Mouse (Mus musculus): ENCODE measurements at regions not wholly inside any gene's neighbourhood (a gene's known extent, or its start where the extent isn't known, plus 50 kb on each side); places are given as distances from the start of the nearest gene placed in this dataset.

DNA sequence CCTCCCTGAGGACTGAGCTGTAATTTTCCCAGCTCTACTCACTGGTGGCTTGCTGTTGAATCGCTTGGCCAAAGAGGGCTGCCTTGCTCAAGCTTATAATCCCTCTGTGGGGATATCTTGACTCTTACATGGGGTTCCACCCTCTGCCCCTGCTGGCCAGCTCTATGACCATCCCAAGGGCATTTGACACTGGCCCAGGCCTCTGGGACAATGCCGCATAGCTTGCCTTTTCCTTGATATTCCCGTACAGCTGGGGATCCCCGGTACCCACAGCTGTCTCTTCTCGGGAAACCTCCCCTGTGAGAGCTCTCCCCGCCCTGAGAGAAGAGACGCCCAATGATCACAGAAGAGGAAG is 187.9 kb downstream of the Snx10 start:
- no peaks in the 10 kb centered on the region for H3K9me3 ChIP-seq (replicated peaks; ENCODE audit: low read length)
- H3K36me3 ChIP-seq (replicated peaks in 1 of 2; ENCODE audit: control insufficient read depth in 1 of 2, insufficient read depth in 1 of 2, low read length in 1 of 2): no peaks in the 10 kb centered on the region
- TF ChIP-seq KAT2A (IDR thresholded peaks at IDR 0.05; ENCODE audit: insufficient replicate concordance, low read length) (no peak), SMC3 (IDR thresholded peaks at IDR 0.05; ENCODE audit: low read depth, low read length) (no peak), ZNF384 (IDR thresholded peaks at IDR 0.05; ENCODE audit: low read depth, low read length) (no peak), SIN3A (IDR thresholded peaks at IDR 0.05; ENCODE audit: low read length) (no peak), GABPA (IDR thresholded peaks at IDR 0.05; ENCODE audit: insufficient replicate concordance, low read depth, low read length) (no peak), ZC3H11A (IDR thresholded peaks at IDR 0.05; ENCODE audit: low read depth, low read length) (no peak)
- no peak overlapping the region for H3K4me2 ChIP-seq (ENCODE audit: insufficient read depth, low read depth, poor library complexity, severe bottlenecking)
- in situ Hi-C loops (cut with MboI; ENCODE audit: low pct_ligation_motif_present, low pct_unique_long_range_greater_than_20kb, low sequenced_read_pairs) (no loop called here), dilution Hi-C loops (cut with MboI; ENCODE audit: extremely low pct_ligation_motif_present, extremely low pct_unique_long_range_greater_than_20kb, low sequenced_read_pairs) (no loop called here)
- H3K27me3 ChIP-seq (replicated peaks): peaks cover 2% of the 10 kb centered on the region
- H3K4me1 ChIP-seq (ENCODE audit: control insufficient read depth in 1 of 2, insufficient read depth in 2 of 2): no peaks in the 10 kb centered on the region
- no peaks in the 10 kb centered on the region for H3K79me2 ChIP-seq (replicated peaks; ENCODE audit: control insufficient read depth, extremely low read depth, insufficient read depth, poor library complexity, severe bottlenecking)
- H3K27ac ChIP-seq (ENCODE audit: insufficient read depth, low read depth): no peak overlapping the region
- DNase-seq (ENCODE audit: extremely low read depth): no peak
- H3K9ac ChIP-seq (ENCODE audit: insufficient read depth, low read depth): no peak overlapping the region
- no peak overlapping the region for H3K4me3 ChIP-seq (replicated peaks in 1 of 3; ENCODE audit: low read depth in 2 of 3, low read length in 2 of 3, poor library complexity in 1 of 3)

DNA sequence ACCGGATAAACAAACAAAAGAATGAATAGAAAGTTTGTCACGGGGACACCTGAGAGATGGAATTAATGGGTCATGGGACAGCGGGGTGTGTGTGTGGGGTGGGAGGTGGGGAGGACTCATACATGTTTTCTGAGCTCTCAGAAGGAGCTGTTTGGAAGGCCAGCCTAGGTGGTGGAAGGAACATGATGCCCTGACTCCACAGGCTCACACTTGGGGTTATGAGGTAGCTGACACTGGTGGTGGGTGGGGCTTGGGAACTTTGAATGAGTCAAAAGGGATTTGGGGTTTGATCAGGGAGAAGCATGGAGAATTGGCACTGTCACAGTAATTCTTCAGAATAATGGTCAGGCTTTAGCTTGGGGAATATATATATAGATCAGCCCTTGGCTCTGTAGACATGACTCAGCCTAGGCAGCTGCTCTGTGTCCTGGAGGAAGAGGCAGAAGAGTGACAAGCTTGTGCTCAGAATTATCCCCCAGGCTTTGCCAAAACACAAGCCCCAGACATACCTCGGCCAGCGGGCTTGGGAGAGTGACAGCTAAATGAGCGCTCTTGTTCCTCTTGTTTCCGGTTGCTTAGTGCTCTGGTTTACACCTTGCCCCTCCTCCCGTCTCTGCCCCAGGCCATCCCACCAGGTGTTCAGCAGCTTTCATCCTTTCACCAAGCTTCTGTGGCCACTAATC is 191.6 kb downstream of the Snx10 start:
- Histone ChIP-seq H3K9me3 (replicated peaks; ENCODE audit: low read length) (no peaks in the 10 kb centered on the region), H3K4me2 (ENCODE audit: insufficient read depth, low read depth, poor library complexity, severe bottlenecking) (no peak overlapping the region), H3K27me3 (replicated peaks) (no peaks in the 10 kb centered on the region), H3K4me3 (replicated peaks in 1 of 3; ENCODE audit: low read depth in 2 of 3, low read length in 2 of 3, poor library complexity in 1 of 3) (no peak overlapping the region), H3K4me1 (ENCODE audit: control insufficient read depth in 1 of 2, insufficient read depth in 2 of 2) (no peaks in the 10 kb centered on the region), H3K36me3 (replicated peaks in 1 of 2; ENCODE audit: control insufficient read depth in 1 of 2, insufficient read depth in 1 of 2, low read length in 1 of 2) (no peaks in the 10 kb centered on the region), H3K79me2 (replicated peaks; ENCODE audit: control insufficient read depth, extremely low read depth, insufficient read depth, poor library complexity, severe bottlenecking) (no peaks in the 10 kb centered on the region), H3K9ac (ENCODE audit: insufficient read depth, low read depth) (no peak overlapping the region), H3K27ac (ENCODE audit: insufficient read depth, low read depth) (no peak overlapping the region)
- dilution Hi-C loops (cut with MboI; ENCODE audit: extremely low pct_ligation_motif_present, extremely low pct_unique_long_range_greater_than_20kb, low sequenced_read_pairs) (no loop called here), in situ Hi-C loops (cut with MboI; ENCODE audit: low pct_ligation_motif_present, low pct_unique_long_range_greater_than_20kb, low sequenced_read_pairs) (no loop called here)
- no peak for TF ChIP-seq MAZ (IDR thresholded peaks at IDR 0.05; ENCODE audit: low read depth, low read length)
- no peak for DNase-seq (ENCODE audit: extremely low read depth)

- H3K4me1 ChIP-seq (ENCODE audit: control insufficient read depth in 1 of 2, insufficient read depth in 2 of 2): no peaks in the 10 kb centered on the region
Observed at GRCm38 (mm10) chr6:51717386-51717785, 193.7 kb downstream of the Snx10 start.

More at GRCm38 (mm10) chr6:51717386-51717785, 193.7 kb downstream of the Snx10 start:
- in situ Hi-C loops (cut with MboI; ENCODE audit: low pct_ligation_motif_present, low pct_unique_long_range_greater_than_20kb, low sequenced_read_pairs) (no loop called here), dilution Hi-C loops (cut with MboI; ENCODE audit: extremely low pct_ligation_motif_present, extremely low pct_unique_long_range_greater_than_20kb, low sequenced_read_pairs) (no loop called here)
- Histone ChIP-seq H3K27me3 (replicated peaks) (no peaks in the 10 kb centered on the region), H3K79me2 (replicated peaks; ENCODE audit: control insufficient read depth, extremely low read depth, insufficient read depth, poor library complexity, severe bottlenecking) (no peaks in the 10 kb centered on the region), H3K27ac (ENCODE audit: insufficient read depth, low read depth) (no peak overlapping the region), H3K36me3 (replicated peaks in 1 of 2; ENCODE audit: control insufficient read depth in 1 of 2, insufficient read depth in 1 of 2, low read length in 1 of 2) (no peaks in the 10 kb centered on the region), H3K9ac (ENCODE audit: insufficient read depth, low read depth) (no peak overlapping the region), H3K9me3 (replicated peaks; ENCODE audit: low read length) (no peaks in the 10 kb centered on the region), H3K4me3 (replicated peaks in 1 of 3; ENCODE audit: low read depth in 2 of 3, low read length in 2 of 3, poor library complexity in 1 of 3) (no peak overlapping the region), H3K4me2 (ENCODE audit: insufficient read depth, low read depth, poor library complexity, severe bottlenecking) (no peak overlapping the region)
- no peak for TF ChIP-seq MAZ (IDR thresholded peaks at IDR 0.05; ENCODE audit: low read depth, low read length)
- no peak for TF ChIP-seq EP300 (IDR thresholded peaks at IDR 0.05; ENCODE audit: low read length)
- TF ChIP-seq ZKSCAN1 (IDR thresholded peaks at IDR 0.05; ENCODE audit: borderline replicate concordance, low read depth, low read length): no peak
- TF ChIP-seq HCFC1 (IDR thresholded peaks at IDR 0.05; ENCODE audit: low read depth, low read length): no peak
- no peak for TF ChIP-seq USF1 (IDR thresholded peaks at IDR 0.05; ENCODE audit: low read depth, low read length)
- no peak for TF ChIP-seq RAD21 (IDR thresholded peaks at IDR 0.05; ENCODE audit: low read depth, low read length)
- no peak for TF ChIP-seq POLR2AphosphoS2 (IDR thresholded peaks at IDR 0.05; ENCODE audit: low read depth, low read length)
- TF ChIP-seq PAX5 (IDR thresholded peaks at IDR 0.05; ENCODE audit: low read length): no peak
- DNase-seq (ENCODE audit: extremely low read depth): no peak
